Mouse (Mus musculus) embryo, embryonic 10.5 days (tissue): Measurements from ENCODE around the gene Sars.

Experiments used
- DNase-seq: peaks from one replicate; pipeline ENCODE4 v3.0.0-alpha.2; 2015; ENCODE audit warnings: low spot score

The Sars gene

DNA sequence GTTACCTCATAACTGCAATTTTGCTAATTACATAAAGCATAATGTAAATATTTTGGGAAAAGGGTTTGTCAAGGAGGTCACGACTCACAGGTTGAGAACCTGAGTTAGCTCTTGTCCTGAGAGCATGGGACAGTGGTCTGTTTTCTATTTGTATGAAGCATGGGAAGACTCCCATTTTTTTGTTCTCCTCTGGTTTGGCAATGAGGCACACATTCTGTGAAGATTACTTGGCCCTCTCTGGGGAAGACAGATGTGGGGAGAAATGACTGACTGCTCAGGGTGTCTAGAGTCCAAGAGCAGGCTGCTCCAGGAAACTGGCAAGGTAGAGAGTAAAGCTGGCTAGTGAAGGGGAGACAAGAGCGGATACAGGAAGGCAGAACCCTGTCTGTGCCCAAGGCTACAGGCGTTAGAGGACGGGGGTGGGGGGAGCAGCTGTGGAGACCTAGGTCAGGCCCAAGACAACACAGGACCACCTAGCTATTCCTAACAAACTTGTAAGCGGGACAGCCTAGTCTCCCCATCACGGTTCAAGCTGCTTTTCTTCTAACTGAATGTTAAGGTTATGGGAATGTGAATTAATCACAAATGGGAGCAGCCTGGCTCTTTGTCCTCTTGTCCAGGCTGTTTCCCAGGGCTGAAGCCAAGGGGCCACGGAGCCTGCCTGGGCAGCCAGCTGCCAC lies 19.9 kb downstream of the Sars start:
- DNase-seq: peak; percentile 55

DNA sequence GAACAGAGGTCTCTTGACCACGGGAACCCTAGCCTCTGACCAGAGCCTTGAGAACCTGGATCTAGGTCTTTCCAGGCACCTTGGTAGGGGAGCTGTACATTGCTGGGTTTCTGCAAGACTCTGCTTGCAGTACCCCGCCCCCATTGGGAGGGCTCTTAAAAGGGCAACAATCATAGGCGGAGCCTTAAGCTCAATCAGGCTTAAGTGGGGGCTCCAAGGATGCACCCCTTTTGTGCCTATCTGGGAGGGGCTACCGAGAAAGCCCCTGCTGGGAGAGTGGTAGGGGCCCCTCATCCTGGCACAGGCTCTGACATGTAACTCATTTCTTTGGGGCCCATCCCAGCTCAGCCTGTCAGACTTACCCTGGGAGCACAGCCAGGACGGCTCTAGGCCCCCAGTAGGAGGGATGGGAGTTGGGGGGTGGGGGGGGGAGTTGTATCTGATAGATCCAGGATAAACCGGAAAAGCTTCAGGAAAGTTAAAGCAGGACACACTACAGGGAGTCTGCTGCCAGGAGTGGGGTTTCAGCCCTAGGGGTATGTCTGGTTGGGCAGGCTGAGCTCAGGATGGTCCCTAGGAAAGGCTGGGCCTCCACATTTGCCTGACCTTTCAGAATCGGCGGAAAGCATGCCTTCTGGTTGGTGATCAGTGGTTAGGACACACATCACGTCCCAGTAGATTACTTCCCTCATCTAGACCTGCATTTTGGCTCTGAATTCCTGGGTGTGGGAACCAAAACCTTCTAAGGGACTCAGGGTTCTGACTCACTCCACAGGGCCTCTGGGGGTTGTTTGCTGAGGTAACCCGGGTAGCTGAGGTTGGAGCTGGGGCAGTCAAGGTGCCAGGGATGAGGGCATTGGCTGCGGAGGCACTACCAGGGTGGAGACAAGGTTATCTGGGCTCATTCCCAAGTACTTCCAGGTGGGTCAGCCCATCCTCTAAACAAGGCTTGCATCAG lies 20.9 kb downstream of the Sars start:
- peak; percentile 71 for DNase-seq

DNA sequence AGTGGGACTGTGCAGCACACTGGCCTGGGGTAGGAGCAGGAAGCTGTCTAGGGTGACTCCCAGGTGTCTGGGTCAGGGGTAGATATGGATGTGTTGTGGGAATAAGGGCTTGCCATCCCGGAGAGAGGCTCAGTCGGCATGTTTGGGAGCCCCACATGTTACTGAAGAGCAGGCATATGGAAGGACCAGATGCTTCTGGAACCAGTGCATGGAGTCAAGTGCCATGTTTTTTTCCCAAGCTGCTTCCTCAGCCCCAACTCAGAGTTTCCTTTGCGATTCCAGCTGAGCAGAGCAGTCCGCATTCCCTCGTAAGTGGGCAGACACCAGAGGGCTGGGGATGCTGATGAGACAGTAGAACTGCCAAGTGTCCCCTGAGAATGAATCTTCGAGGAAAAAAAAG lies 22.0 kb downstream of the Sars start:
- DNase-seq: no peak

DNA sequence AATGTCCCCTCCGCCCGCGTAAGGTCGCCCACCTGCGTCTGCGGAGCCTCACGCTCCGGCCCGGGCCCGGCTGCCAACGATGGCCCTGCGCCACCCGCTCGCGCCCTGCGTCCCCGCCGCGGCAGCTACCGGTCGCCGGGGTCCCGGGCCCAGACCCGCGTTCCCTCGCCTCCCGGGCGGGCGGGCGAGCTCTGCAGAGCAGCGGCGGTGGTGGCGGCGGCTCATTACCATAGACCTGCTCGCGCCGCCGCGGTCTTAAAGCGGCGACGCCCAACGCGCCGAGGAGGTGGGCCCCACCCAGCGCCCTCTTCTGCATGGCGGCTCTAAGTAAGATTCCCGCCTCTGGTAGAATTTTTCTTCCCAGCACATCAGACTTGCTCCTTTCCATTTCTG lies 29.2 kb downstream of the Sars start:
- DNase-seq: peak; percentile 92

DNA sequence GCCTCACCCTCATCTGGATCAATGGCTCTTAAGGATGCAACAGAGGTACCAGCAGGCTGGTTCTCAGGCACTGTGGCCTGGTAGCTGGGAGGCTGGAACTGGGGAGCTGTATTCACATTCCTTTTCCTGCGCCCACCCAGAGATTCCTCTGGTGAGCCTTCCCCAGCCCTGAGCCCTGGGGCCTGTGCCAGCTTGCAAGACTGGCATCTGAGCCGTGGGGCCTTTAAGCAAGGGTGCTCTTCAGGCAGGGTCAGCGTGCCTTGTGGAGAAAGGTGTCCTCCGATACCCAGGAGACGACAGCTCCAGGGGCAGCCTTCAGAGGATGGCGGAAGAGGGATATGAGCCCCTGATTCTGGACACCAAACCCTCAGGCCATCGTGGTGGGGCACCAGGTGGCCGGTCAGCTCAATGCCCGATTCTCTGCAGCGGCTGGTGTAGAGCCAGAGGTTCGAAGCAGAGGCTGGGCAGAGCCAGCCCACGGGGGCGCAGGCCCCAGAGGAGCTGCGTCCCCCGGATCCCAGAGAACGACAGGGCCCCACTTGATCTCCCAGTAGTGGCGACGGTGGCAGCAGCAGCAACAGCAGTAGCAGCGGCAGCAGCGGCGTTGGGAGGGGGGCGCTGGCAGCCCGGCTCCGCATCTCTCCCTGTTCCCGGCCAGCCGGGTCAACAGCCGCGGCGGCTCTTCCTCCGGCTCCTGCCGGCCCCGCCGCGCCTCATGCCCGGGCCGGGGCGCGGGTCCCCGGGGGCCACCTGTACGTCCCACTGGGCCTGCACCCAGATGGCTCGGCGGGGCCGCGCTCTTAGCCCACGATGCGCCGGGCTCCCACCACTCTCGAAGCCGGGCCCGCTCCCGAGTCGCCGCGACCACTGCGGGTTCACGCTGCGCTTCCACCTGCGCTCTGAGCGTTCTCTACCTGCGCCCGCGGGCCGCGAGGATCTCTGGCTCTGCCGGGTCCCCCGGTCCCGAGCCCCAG lies 29.9 kb downstream of the Sars start, which contains the start of gene Celsr2:
Gene Celsr2 (minus strand): TSS at position 696 of the 974 bp plus-strand sequence.
- DNase-seq: peak; percentile 55

DNA sequence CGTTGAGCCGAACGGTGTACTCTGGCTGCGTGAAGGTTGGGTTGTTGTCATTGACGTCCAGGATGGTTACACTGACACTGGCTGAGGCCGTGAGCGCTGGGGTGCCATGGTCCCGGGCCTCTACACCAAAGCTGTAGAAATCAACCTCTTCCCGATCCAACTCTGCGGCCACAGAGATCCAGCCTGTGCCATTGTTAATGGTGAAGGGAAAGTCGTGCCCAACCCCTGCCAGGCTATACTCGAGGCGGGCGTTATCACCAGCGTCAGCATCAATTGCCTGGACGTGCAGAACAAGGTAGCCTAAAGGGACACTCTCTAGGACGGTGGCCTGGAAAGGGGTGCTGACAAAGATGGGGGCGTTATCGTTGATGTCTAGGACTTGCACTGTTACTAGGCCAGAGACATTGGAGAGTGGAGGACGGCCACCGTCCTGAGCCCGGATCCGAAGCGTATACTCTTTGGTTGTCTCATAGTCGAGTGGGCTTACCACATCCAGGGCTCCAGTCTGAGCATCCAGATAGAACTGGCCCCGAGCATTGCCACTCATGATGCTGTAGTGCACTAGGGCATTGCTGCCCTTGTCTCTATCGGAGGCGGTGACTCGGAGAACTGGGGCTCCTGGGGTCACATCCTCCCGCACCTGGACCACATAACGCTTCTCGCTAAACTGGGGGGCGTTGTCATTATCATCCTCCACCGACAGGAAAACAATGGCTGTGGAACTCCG lies 31.2 kb downstream of the Sars start:
- DNase-seq: no peak

DNA sequence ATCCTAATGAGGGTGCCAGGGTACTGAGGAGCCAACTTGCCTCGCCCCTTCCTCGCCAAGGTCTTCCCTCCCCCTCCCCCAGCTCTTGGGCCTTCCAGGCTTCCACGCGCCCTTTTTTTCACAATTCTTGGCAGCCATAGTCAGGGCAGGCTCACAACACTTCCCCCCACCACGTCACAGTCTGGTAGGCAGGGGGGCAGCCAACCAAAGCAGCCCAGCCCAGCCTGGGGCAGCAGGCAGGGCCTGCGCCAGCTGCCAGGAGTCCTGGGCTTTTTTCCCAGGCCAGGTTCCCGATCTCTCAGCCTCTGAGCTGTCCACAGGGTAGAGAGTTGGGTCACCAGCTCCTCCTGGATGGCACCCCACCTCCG lies 33.3 kb downstream of the Sars start:
- DNase-seq: peak; percentile 54

DNA sequence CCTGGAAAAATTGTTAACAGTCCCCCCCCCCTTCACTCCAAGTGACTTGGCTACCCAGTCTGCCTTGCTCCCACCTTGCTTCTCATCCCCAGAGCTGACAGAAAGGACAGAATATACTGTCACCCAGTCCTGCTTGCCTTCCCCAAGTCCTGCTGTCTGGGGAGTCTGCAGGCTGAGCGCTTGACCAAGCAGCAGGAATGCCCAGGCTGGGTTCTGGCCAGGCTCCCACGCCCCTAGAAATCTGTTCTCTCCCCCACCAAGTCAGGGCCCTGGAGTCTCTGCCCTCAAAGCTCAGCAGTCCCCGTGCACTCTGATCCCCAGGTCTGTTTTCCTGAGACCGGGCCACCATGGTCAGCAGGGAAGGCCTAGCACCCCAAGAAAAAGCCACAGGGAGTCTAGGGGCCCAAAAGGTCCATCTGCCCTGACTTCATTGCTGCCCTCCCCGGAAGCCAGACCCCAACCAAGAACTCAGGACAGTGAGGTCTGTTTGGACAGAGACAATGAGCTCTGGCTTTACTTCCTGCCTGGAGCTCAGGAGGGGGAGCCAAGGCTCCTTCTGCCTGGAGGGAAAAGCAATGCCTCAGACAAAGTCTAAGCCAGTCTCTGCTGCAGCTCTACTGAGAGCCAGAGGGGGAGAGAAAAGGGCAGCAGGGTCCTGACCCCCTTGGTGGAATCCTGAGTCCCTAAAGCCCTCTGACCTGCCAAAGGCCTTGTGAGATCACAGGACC lies 33.8 kb downstream of the Sars start:
- DNase-seq: peak; percentile 49

DNA sequence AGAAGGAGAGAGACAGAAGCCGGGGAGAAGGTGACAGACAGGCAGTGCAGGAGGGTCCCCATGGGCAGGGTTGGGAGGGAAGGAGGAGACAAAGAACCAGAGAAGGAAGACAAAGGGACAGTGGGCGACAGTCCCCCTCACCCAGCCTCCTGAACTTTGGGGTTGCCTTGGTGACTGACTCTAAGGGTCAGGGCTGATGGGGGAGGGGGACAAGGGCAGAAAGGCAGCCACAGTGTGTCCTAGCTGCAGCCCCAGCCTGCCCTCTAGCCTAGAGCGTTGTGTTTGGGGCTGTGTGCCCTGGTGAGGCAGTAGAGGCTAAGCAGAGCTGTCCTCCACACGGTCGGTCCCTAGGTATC lies 34.7 kb downstream of the Sars start:
- peak; percentile 89 for DNase-seq

DNA sequence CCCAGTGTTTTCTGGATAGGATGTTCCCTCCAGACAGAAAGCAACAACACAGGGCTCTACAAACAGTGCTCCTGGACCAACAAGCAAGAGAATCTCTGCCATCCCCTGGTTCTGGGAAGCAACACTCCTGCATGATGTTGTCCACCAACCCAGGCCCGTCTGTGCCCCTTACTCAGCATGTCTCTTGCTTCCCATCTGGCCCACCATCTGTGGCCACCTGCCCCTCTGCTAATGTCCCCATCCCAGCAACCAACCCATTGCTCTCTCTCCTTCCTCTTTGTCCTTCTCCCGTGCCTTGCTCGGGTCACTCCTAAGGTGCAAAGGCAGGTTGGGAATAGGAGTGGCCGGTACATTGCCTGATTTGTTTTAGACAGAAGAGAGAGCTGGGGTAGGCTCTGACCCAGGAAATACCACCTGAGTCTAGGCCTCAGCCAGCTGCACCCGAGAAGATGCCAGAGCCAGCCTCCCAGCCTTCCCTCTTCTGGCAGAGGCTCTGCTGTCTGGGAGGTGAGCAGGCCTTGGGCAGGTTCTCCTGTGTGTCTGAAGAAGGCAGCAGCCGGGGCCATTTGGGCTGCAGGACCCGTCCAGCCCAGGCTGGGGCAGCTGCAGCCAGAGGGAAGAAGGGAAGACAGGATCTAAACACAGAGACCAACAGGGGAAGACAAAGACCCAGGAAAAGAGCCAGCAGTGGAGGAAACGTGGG lies 35.2 kb downstream of the Sars start:
- no peak for DNase-seq

DNA sequence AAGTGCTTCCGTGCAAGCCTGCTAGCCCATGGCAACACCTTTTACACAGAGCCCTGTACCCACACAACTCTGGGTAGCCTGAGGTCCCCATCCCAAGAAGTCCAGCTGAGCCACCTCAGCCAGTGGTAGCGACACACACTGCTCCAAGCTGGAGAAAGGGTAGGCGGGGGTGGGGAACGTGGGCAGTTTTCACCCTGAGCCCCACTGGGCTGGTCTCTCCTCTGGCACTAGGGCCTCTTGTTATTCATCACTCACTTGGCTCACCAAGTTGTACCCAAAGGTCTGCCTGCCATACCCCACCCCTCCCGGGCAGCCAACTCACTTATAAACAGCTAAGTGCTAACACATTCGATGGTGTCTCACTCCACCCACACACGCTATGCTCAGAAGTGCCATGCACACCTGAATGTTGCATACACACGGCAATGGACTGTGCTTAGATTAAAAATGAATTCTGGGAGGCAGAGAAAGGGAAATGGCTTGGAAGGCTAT lies 36.4 kb downstream of the Sars start:
- no peak for DNase-seq

DNA sequence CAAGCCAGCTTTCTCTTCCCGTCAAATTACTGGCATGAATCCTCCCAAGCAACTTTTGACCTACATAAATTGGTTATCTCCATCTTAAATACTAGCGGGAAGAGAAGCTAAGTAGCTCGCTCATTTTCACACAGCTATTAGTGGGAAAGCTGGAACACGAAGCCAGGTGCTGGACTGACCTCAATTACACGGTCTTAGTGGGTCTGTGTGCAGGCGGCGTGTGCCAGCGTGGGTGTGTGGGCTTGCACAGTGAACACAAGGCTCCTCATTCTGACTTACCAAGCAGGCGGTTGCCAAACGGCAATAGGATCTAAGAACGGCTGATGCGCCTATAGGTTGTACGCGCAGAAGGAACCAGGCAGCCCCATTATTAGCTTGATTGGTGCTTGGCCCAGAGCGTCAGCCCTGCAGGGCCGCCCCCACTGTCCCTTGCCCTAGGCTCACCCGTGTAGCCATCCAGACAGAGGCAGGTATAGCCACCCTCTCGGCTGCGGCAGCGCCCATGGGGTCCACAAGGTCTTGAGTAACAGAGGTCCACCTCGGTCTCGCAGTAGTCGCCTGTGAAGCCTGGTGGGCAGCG lies 38.6 kb downstream of the Sars start:
- no peak for DNase-seq

DNA sequence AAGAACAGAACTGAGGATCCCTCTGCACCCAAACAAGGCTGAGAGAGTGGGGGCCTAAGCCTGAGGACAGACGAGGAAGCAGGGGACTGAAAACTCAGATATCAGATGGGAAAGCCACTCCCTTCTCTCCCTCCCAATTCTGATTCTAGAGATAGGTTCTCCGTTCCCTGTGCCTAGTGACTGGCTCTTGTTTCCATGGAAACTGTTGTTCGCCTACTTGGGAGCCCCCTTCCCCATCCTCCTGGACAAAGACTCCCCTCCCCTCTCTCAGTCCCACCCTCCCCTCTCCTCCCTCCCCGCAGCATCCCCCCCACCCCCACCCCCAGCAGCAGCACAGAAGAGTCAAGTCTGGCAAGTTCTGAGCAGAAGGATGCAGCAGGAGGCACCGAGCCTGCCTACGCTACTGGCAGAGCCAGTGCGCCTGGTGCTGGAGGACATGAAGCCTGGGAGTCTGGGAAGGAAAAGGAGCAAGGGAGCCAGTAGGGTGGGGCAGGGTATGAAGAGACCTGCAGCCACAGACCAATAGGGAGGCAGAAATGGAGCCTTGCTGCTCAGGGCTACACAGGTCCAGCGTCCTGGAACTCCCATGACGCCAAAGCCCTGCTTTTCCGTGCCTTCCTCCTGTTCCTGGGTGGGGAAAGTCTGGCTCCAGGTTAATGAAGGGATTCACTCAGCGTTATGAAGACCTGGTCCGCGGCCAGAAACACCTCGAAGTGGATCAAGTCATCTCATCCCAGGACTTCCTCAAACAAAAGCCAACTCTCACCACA lies 39.3 kb downstream of the Sars start:
- DNase-seq: peak; percentile 72

DNA sequence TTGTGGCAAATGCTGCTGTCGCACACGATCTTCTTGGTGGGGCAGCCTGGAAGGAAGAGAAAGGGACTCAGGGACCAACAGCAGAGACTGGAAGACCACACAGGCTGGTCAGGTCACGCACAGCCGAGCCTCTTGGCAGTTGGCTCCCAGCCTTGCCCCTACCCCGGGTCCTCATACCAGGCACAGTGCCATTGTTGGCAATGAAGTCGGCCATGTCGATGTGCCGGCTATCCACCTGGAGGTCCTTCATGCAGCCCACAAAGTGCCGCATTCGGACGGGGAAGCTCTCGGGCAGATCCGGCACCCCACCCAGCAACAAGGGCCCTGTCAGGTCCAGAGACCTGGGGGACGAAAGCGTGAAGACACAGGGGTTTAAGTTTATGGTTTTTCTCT lies 42.5 kb downstream of the Sars start:
- no peak for DNase-seq

DNA sequence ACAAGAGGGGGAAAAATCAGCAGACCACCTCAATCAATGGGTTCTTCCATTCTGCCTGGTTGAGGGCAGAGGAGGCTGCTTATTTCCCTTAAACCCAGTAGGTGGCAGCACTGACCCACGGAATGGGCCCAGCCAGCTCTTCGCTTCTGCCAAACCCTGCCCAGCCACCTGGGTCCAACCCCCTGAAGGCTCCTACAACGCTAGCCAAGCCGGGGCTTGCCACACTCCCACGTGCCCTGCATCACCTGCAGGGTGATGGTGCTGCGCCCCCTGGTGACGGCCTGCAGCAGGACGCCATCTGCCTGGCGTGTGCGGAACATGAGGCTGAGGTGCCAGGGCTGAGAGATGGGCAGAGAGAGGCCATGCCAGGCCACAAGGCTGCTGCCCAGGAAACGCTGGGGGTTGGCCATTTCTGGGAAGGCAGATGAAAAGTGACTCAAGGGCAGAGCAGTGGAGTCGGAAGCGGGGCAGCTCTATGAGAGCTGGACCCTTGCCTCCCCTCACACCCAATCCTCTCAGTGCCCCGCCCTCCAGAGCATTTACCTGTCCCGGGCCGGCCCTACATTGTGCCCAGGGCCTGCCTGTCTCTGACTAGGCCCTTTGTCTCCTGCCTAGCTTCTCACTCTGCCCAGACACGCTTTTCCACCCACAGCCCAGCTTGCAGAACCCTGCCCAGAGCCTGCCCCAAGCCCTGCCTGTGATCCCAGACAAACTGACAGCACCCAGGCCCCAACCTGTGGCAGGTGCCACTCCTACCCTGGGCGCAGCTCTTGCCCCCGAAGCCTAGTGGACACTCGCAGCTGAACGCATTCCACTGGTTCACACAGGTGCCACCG lies 43.1 kb downstream of the Sars start:
- peak; percentile 90 for DNase-seq

DNA sequence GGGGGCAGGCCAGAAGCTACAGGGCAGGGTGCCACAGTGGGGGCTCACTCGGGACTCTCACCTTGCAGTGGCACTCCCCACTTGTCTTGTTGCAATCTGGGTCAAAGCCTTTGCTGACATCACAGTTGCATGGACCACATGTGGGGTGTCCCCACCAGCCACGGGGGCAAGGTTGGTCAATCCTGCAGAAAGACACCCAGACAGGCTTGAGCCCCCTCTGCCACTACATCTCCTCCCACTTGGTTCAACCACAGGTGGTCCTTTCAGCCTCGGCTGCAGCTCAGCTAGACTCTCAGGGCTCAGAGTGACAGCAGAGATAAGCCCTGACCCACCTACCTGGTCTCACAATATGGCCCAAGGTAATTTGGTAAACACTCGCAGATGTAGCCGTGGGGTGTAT lies 44.6 kb downstream of the Sars start:
- no peak for DNase-seq

DNA sequence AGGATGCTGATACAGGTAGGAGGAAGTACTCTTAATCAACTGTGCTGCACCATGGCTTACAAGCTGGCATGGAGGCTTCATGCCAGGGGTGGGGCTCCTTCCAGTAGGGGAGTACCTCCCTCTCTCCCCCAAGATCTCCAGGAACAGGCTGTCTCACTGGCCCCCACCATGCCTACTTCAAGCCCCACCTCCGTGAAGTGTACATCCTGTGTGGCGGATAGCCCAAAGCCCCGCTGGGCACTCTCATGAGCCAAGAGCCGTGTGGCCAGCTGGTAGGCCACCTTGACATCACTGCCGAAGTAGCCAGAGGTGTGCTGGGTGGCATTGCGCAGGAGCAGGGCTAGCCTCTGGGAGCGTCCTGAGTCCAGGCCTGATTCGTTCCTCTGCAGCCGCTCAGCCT lies 46.7 kb downstream of the Sars start:
- DNase-seq: no peak

DNA sequence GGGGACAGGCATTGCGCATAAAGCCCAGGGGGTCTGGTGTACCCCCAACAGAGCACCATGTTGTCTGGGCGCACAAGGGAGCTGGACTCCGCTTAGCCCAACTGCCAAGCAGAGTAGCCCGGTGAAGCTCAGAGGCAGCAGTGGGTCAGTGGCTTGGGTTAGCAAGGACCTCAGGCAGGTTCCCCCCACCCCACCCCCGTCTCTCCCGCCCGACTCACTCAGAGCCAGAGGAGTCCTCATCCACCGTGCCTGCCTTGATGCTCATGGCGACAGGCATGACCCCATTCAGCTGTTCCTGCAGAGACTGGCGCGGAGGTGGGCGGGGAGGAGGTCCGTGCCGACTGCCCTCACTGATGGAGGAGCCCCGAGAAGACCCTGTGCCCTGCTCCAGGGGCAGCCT lies 52.2 kb downstream of the Sars start:
- no peak for DNase-seq
